Mouse (Mus musculus) neural tube, embryonic 10.5 days (tissue): ENCODE data around the gene Olfml2a.

Experiments
- DNase-seq: peaks from one replicate; pipeline ENCODE4 v3.0.0-alpha.2; 2017; ENCODE audit warnings: low spot score; ENCODE audit errors: extremely low spot score

Gene Olfml2a

GRCm38 (mm10) chr2:38983456-38983855 is 51.7 kb downstream of the Olfml2a start:
- no peak for DNase-seq

- DNase-seq, result no peak
Measured at GRCm38 (mm10) chr2:38986580-38986979, 54.8 kb downstream of the Olfml2a start.

- DNase-seq, result no peak
Measured at GRCm38 (mm10) chr2:38987371-38987770, 55.6 kb downstream of the Olfml2a start.

GRCm38 (mm10) chr2:38987803-38988510 is 56.2 kb downstream of the Olfml2a start:
- DNase-seq, result no peak

GRCm38 (mm10) chr2:38988929-38989328 is 57.2 kb downstream of the Olfml2a start:
- DNase-seq, result no peak

- DNase-seq, result no peak
Measured at GRCm38 (mm10) chr2:38992004-38992403, 60.2 kb downstream of the Olfml2a start.

- DNase-seq, result no peak
Measured at GRCm38 (mm10) chr2:38992452-38992851, 60.7 kb downstream of the Olfml2a start.

GRCm38 (mm10) chr2:38997386-38998374 is 65.9 kb downstream of the Olfml2a start, which contains the start of gene Wdr38:
Gene Wdr38 (plus strand): TSS chr2:38997476.
- DNase-seq, result peak; percentile 92

GRCm38 (mm10) chr2:38999381-38999780 is 67.6 kb downstream of the Olfml2a start:
- peak; percentile 20 for DNase-seq

GRCm38 (mm10) chr2:38999910-39000586 is 68.3 kb downstream of the Olfml2a start:
- DNase-seq, result peak; percentile 19

GRCm38 (mm10) chr2:39000587-39000919 is 68.8 kb downstream of the Olfml2a start:
- peak; percentile 18 for DNase-seq

GRCm38 (mm10) chr2:39001866-39002265 is 70.1 kb downstream of the Olfml2a start:
- DNase-seq, result no peak

GRCm38 (mm10) chr2:39003106-39003505 is 71.3 kb downstream of the Olfml2a start:
- DNase-seq, result no peak

- no peak for DNase-seq
Measured at GRCm38 (mm10) chr2:39003512-39003911, 71.7 kb downstream of the Olfml2a start.

GRCm38 (mm10) chr2:39004372-39004771 is 72.6 kb downstream of the Olfml2a start:
- peak; percentile 45 for DNase-seq

GRCm38 (mm10) chr2:39004880-39005435 is 73.2 kb downstream of the Olfml2a start, which contains the start of gene Arpc5l:
Gene Arpc5l (plus strand): TSS chr2:39005348.
- DNase-seq, result peak; percentile 90

- peak; percentile 36 for DNase-seq
Measured at GRCm38 (mm10) chr2:39005574-39006079, 73.8 kb downstream of the Olfml2a start, which contains the start of gene Rpl35. Gene Rpl35 (minus strand): TSS chr2:39005624.

GRCm38 (mm10) chr2:39006149-39006730 is 74.5 kb downstream of the Olfml2a start:
- DNase-seq, result no peak

GRCm38 (mm10) chr2:39007865-39008264 is 76.1 kb downstream of the Olfml2a start:
- peak; percentile 97 for DNase-seq

GRCm38 (mm10) chr2:39008350-39008851 is 76.6 kb downstream of the Olfml2a start:
- no peak for DNase-seq
